ENCODE assay signal across 32 mouse cellular contexts in genomic region chr11:121160636-121161346, GRCm38 (mm10). TPM values are rescaled to one million over a fixed set of nuclear protein-coding genes. Genes with fewer than 3 reads are reported as not detected.
DNase-seq lines count a peak whose midpoint lies in the region; ATAC-seq and TF ChIP-seq lines count a peak whose summit lies in the region.
"Had no signal": no experiment of that assay in that cellular context is flagged by ENCODE, and none has a peak within 500 bp of the region (broad histone marks: within the 10 kb centered on the region; RNA-seq: fewer than 3 reads in every experiment).

No protein-coding gene starts in this region.

- DNase-seq in cerebellum, postnatal 14 days = peak; percentile 56 to 74
- DNase-seq in cerebellum, adult 11 months = no peak
- DNase-seq in kidney, adult 2 months = no peak
- peak; percentile 72 to 85 for DNase-seq in gastrocnemius, adult 8-10 months (ENCODE audit: low spot score in 2 of 2)
- no peak for DNase-seq in lung, postnatal 14 days
- DNase-seq: adrenal gland, adult 8-10 months; heart, adult 11 months; kidney, postnatal 25 days; liver; lung, postnatal 4 days; thymus, postnatal 14 days had no signal

- H3K9me3 ChIP-seq in kidney, embryonic 16.5 days (ENCODE audit: low read length) = no peaks in the 10 kb centered on the region
- H3K9me3 ChIP-seq: embryonic facial prominence, embryonic 13.5 days; G1E; liver, embryonic 15.5 days; lung, embryonic 15.5 days; midbrain, embryonic 15.5 days had no signal

- H3K36me3 ChIP-seq in kidney, embryonic 16.5 days (ENCODE audit: insufficient read depth, low read length) = no peaks in the 10 kb centered on the region
- H3K36me3 ChIP-seq in kidney, adult 2 months (ENCODE audit: control insufficient read depth, insufficient read depth, low read length) = no peaks in the 10 kb centered on the region
- no peaks in the 10 kb centered on the region for H3K36me3 ChIP-seq in myocyte (ENCODE audit: control insufficient read depth, insufficient read depth)
- H3K36me3 ChIP-seq: embryonic facial prominence, embryonic 13.5 days; G1E; liver, embryonic 15.5 days; lung, embryonic 15.5 days; midbrain, embryonic 15.5 days had no signal

- peak; percentile 54 for ATAC-seq in kidney, embryonic 16.5 days (ENCODE audit: low FRiP score, low TSS enrichment)
- no peak for ATAC-seq in megakaryocyte, adult 5-6 weeks (ENCODE audit: poor library complexity, severe bottlenecking)
- ATAC-seq: forebrain, embryonic 14.5 days; hindbrain, postnatal 0 days; intestine, embryonic 16.5 days; midbrain, embryonic 15.5 days; Patski had no signal

- H3K27me3 ChIP-seq in kidney, embryonic 16.5 days (ENCODE audit: insufficient read depth, low read length) = peaks cover 26% of the 10 kb centered on the region
- H3K27me3 ChIP-seq in kidney, adult 2 months (replicated peaks; ENCODE audit: control insufficient read depth, insufficient read depth, low read length) = no peaks in the 10 kb centered on the region
- peaks cover 9% of the 10 kb centered on the region for H3K27me3 ChIP-seq in myocyte (ENCODE audit: control insufficient read depth, insufficient read depth, insufficient read length)

- H3K9ac ChIP-seq in kidney, embryonic 16.5 days (replicated peaks; ENCODE audit: low read length) = no peak overlapping the region
- H3K9ac ChIP-seq: embryonic facial prominence, embryonic 13.5 days; liver, embryonic 15.5 days; lung, embryonic 15.5 days; midbrain, embryonic 15.5 days had no signal

- TF ChIP-seq CTCF in kidney, adult 2 months (conservative IDR thresholded peaks at IDR 0.05; ENCODE audit: insufficient read depth, insufficient read length, low read depth, low read length) = no peak

- H3ac ChIP-seq in myocyte (ENCODE audit: control insufficient read depth, insufficient read length) = no peak overlapping the region

- H3K27ac ChIP-seq in kidney, embryonic 16.5 days (ENCODE audit: low read length) = no peak overlapping the region
- no peak overlapping the region for H3K27ac ChIP-seq in kidney, adult 2 months (ENCODE audit: insufficient read depth, low read depth, low read length)
- H3K27ac ChIP-seq: embryonic facial prominence, embryonic 13.5 days; hindbrain, postnatal 0 days; liver, embryonic 15.5 days; lung, embryonic 15.5 days; midbrain, embryonic 15.5 days had no signal

- no peaks in the 10 kb centered on the region for H3K79me2 ChIP-seq in myocyte (ENCODE audit: control insufficient read depth, insufficient read depth)

- peaks cover 10% of the 10 kb centered on the region; the same call in 1 of the 2 replicates for H3K4me1 ChIP-seq in kidney, embryonic 16.5 days (ENCODE audit: insufficient read depth, low read length)
- H3K4me1 ChIP-seq in kidney, adult 2 months (ENCODE audit: control insufficient read depth, insufficient read depth, low read length) = no peaks in the 10 kb centered on the region

- H3K4me2 ChIP-seq in kidney, embryonic 16.5 days (replicated peaks; ENCODE audit: low read depth, low read length) = no peak overlapping the region
- H3K4me2 ChIP-seq in myocyte (ENCODE audit: low read depth) = no peak overlapping the region
- H3K4me2 ChIP-seq: embryonic facial prominence, embryonic 13.5 days; heart, embryonic 11.5 days; liver, embryonic 15.5 days; lung, embryonic 15.5 days; midbrain, embryonic 15.5 days had no signal

- TF ChIP-seq POLR2A in kidney, adult 2 months (IDR thresholded peaks at IDR 0.05; ENCODE audit: low read depth, low read length) = no peak
- no peak for TF ChIP-seq POLR2A in myocyte (IDR thresholded peaks at IDR 0.05; ENCODE audit: insufficient read length, low read depth)

- WGBS in kidney, embryonic 16.5 days = 75% methylated on average over 26 of the region's 26 CpGs
- WGBS in kidney, adult 2 months = 77% methylated on average over 26 of the region's 26 CpGs

- H3K4me3 ChIP-seq in kidney, embryonic 16.5 days (ENCODE audit: low read length) = no peak overlapping the region
- H3K4me3 ChIP-seq in kidney, adult 2 months (ENCODE audit: insufficient read depth, low read depth, low read length) = no peak overlapping the region
- H3K4me3 ChIP-seq in myocyte = no peak overlapping the region
- H3K4me3 ChIP-seq: embryonic facial prominence, embryonic 13.5 days; liver, embryonic 15.5 days; lung, embryonic 15.5 days; midbrain, embryonic 15.5 days had no signal

TF ChIP-seq in myocyte, 11 proteins besides CTCF, POLR2A, EP300 and RAD21:
- peak in 2 of 3 experiments; percentile 43 to 53 for TF ChIP-seq MYOD1 (IDR thresholded peaks at IDR 0.05; ENCODE audit: control insufficient read depth in 1 of 3, insufficient read length in 2 of 3, low read depth in 2 of 3)
- no peak for TF ChIP-seq TCF12 (IDR thresholded peaks at IDR 0.05; ENCODE audit: insufficient read depth, poor library complexity, severe bottlenecking)
- no peak for TF ChIP-seq CEBPB (IDR thresholded peaks at IDR 0.05; ENCODE audit: insufficient read depth, poor library complexity, severe bottlenecking)
- no peak for TF ChIP-seq REST (IDR thresholded peaks at IDR 0.05; ENCODE audit: insufficient read depth, insufficient read length)
- TF ChIP-seq TCF3 (IDR thresholded peaks at IDR 0.05; ENCODE audit: insufficient read length, low read depth) = no peak
- TF ChIP-seq USF1 (IDR thresholded peaks at IDR 0.05; ENCODE audit: low read depth) = no peak
- peak in 1 of 3 experiments; percentile 2 for TF ChIP-seq MYOG (IDR thresholded peaks at IDR 0.05; ENCODE audit: control insufficient read depth in 1 of 3, insufficient read depth in 1 of 3, insufficient read length in 2 of 3, low read depth in 2 of 3)
- no peak for TF ChIP-seq POLR2AphosphoS2 (IDR thresholded peaks at IDR 0.05; ENCODE audit: insufficient read length, low read depth)
- no peak for TF ChIP-seq E2F4 (IDR thresholded peaks at IDR 0.05; ENCODE audit: insufficient read depth)
- no peak for TF ChIP-seq MAX (IDR thresholded peaks at IDR 0.05; ENCODE audit: low read depth)

RNA-seq across cellular contexts. Expression of gene Uts2r, which starts 0.7 kb away (rescaled TPM):
- polyA plus RNA-seq in kidney, embryonic 16.5 days (2015; fragmentation: Nextera tagmentation; extraction: Ambion mirVana) = 0.09 TPM in 1 of 2 replicates, not detected in the other
- polyA plus RNA-seq in kidney, adult 2 months (2012; rRNA removed) = not detected in 2 replicates
- total RNA-seq in gastrocnemius, adult 8-10 months (2022) = 1 to 10 TPM; 1.1 to 1.5 (median 1.3) TPM
- 0.20 TPM for polyA plus RNA-seq in myocyte (2012; fragmentation: generic; extraction: Trizol)
- total RNA-seq in megakaryocyte, adult 5-6 weeks (2015) = not detected in 2 replicates
- total RNA-seq in megakaryocyte, adult 5-6 weeks (2017) = not detected in 2 replicates
- total RNA-seq: adrenal gland, adult 8-10 months; hematopoietic stem cell, adult 5-6 weeks; left cerebral cortex, postnatal 36 days had no signal
- polyA plus RNA-seq: embryonic facial prominence, embryonic 13.5 days; forebrain, embryonic 14.5 days; G1E; heart, embryonic 11.5 days; heart, postnatal 0 days; intestine, embryonic 16.5 days; lung, embryonic 15.5 days; Patski; stomach, embryonic 14.5 days had no signal

RNA-seq across cellular contexts. Expression of gene Tex19.1, which starts 14.8 kb away (rescaled TPM):
- polyA plus RNA-seq in kidney, embryonic 16.5 days (2015; fragmentation: Nextera tagmentation; extraction: Ambion mirVana) = 0.10 and 0.20 TPM in 2 replicates
- polyA plus RNA-seq in kidney, adult 2 months (2012; rRNA removed) = not detected in 2 replicates
- total RNA-seq in gastrocnemius, adult 8-10 months (2022) = not detected
- not detected for polyA plus RNA-seq in myocyte (2012; fragmentation: generic; extraction: Trizol)
- not detected in 2 replicates for total RNA-seq in megakaryocyte, adult 5-6 weeks (2015)
- not detected in 2 replicates for total RNA-seq in megakaryocyte, adult 5-6 weeks (2017)
- total RNA-seq: adrenal gland, adult 8-10 months; G1E; hematopoietic stem cell, adult 5-6 weeks; hindbrain, postnatal 0 days; layer of hippocampus, adult 8-10 months; left cerebral cortex, adult 18-20 months; left cerebral cortex, postnatal 36 days had no signal
- polyA plus RNA-seq: forebrain, embryonic 14.5 days; G1E; heart, postnatal 0 days; hindbrain, postnatal 0 days; intestine, embryonic 16.5 days; lung, embryonic 15.5 days; midbrain, embryonic 15.5 days; neural tube, embryonic 14.5 days; Patski; stomach, embryonic 14.5 days had no signal

RNA-seq across cellular contexts. Expression of gene Tex19.2, which starts 42.3 kb away (rescaled TPM):
- not detected in 2 replicates for polyA plus RNA-seq in kidney, embryonic 16.5 days (2015; fragmentation: Nextera tagmentation; extraction: Ambion mirVana)
- not detected in 2 replicates for polyA plus RNA-seq in kidney, adult 2 months (2012; rRNA removed)
- total RNA-seq in gastrocnemius, adult 8-10 months (2022) = not detected
- polyA plus RNA-seq in myocyte (2012; fragmentation: generic; extraction: Trizol) = 0.05 TPM
- not detected in 2 replicates for total RNA-seq in megakaryocyte, adult 5-6 weeks (2015)
- total RNA-seq in megakaryocyte, adult 5-6 weeks (2017) = not detected in 2 replicates
- total RNA-seq: adrenal gland, adult 8-10 months; hematopoietic stem cell, adult 5-6 weeks; hindbrain, postnatal 0 days; layer of hippocampus, adult 8-10 months; left cerebral cortex, adult 18-20 months; left cerebral cortex, postnatal 36 days had no signal
- polyA plus RNA-seq: cerebellum, adult 2 months; embryonic facial prominence, embryonic 13.5 days; forebrain, embryonic 14.5 days; heart, embryonic 11.5 days; heart, postnatal 0 days; hindbrain, postnatal 0 days; intestine, embryonic 16.5 days; lung, embryonic 15.5 days; midbrain, embryonic 15.5 days; neural tube, embryonic 14.5 days; Patski; stomach, embryonic 14.5 days had no signal

RNA-seq across cellular contexts. Expression of gene Hexdc, which starts 43.4 kb away (rescaled TPM):
- polyA plus RNA-seq in kidney, embryonic 16.5 days (2015; fragmentation: Nextera tagmentation; extraction: Ambion mirVana) = 11.3 and 11.8 TPM in 2 replicates
- polyA plus RNA-seq in kidney, adult 2 months (2012; rRNA removed) = 18.3 and 23.6 TPM in 2 replicates
- total RNA-seq in gastrocnemius, adult 8-10 months (2022) = 1 to 10 TPM; 7.2 to 9.4 (median 8.7) TPM
- polyA plus RNA-seq in myocyte (2012; fragmentation: generic; extraction: Trizol) = 11.6 TPM
- 1.5 and 3.1 TPM in 2 replicates for total RNA-seq in megakaryocyte, adult 5-6 weeks (2015)
- 3.6 and 3.9 TPM in 2 replicates for total RNA-seq in megakaryocyte, adult 5-6 weeks (2017)

RNA-seq across cellular contexts. Expression of gene Ogfod3, which starts 43.7 kb away (rescaled TPM):
- polyA plus RNA-seq in kidney, embryonic 16.5 days (2015; fragmentation: Nextera tagmentation; extraction: Ambion mirVana) = 30.8 and 39.7 TPM in 2 replicates
- 25.4 and 27.4 TPM in 2 replicates for polyA plus RNA-seq in kidney, adult 2 months (2012; rRNA removed)
- 10 to 100 TPM; 10.2 to 13.4 (median 10.9) TPM for total RNA-seq in gastrocnemius, adult 8-10 months (2022)
- 12.5 TPM for polyA plus RNA-seq in myocyte (2012; fragmentation: generic; extraction: Trizol)
- 7.0 and 11.7 TPM in 2 replicates for total RNA-seq in megakaryocyte, adult 5-6 weeks (2015)
- total RNA-seq in megakaryocyte, adult 5-6 weeks (2017) = 2.0 and 5.5 TPM in 2 replicates

Comparison
In these comparisons a context has a peak if more than half of its experiments do, and no peak if none do; other contexts are left out.
1. DNase-seq: peak in cerebellum, postnatal 14 days (2 of 2) and gastrocnemius, adult 8-10 months (2 of 2); none in cerebellum, adult 11 months (single experiment), kidney, adult 2 months (single experiment) and lung, postnatal 14 days (single experiment).